Mouse (Mus musculus): ENCODE measurements around the gene Csnk1g2.

GRCm38 (mm10) chr10:80687850-80688249 lies 65.2 kb downstream of the Csnk1g2 start:
- TF ChIP-seq CTCF (IDR thresholded peaks at IDR 0.05; ENCODE audit: borderline replicate concordance, insufficient read depth, low read depth, low read length) (peak; percentile 74), POLR2A (IDR thresholded peaks at IDR 0.05; ENCODE audit: borderline replicate concordance, insufficient read depth, low read length) (no peak)

Measured in cerebellum, adult 2 months (tissue).